Mouse (Mus musculus): ENCODE results near the gene Prkag3. TPM values are rescaled to one million over a fixed set of nuclear protein-coding genes. Genes with fewer than 3 reads are reported as not detected.
A peak's percentile ranks its signal among the peaks of the same experiment; 100 is the strongest.

Prkag3 gene
- 0.25 and 0.35 TPM in 2 replicates for polyA plus RNA-seq (2015; fragmentation: Nextera tagmentation; extraction: Ambion mirVana)

GRCm38 (mm10) chr1:74748643-74749271 lies at the start of gene Prkag3:
Gene Prkag3 (minus strand): TSS chr1:74749221.
- H3K27ac ChIP-seq, result no peak within 1 kb of the TSS
- no peaks in the 10 kb centered on the region for H3K36me3 ChIP-seq
- H3K27me3 ChIP-seq, result peaks cover 29% of the 10 kb centered on the region
- peak within 1 kb of the TSS; percentile 61 for H3K9ac ChIP-seq
- H3K9me3 ChIP-seq, result no peaks in the 10 kb centered on the region
- peaks cover 12% of the 10 kb centered on the region for H3K4me1 ChIP-seq
- WGBS, result 10% methylated on average over 30 of the region's 30 CpGs
- peak within 1 kb of the TSS; percentile 60 for H3K4me2 ChIP-seq
- peak within 1 kb of the TSS; percentile 28 for H3K4me3 ChIP-seq
- ATAC-seq (ENCODE audit: insufficient number of reproducible peaks, insufficient read depth, low FRiP score, low TSS enrichment, low read depth), result 0 out of 2 replicates have a peak, but pooled peaks have one; percentile 62

- WGBS, result 12% methylated on average over 5 of the region's 5 CpGs
- Histone ChIP-seq H3K9ac (no peak overlapping the region), H3K4me1 (peaks cover 61% of the 10 kb centered on the region), H3K27ac (no peak overlapping the region), H3K4me2 (no peak overlapping the region), H3K36me3 (no peaks in the 10 kb centered on the region), H3K27me3 (peaks cover 99% of the 10 kb centered on the region), H3K9me3 (no peaks in the 10 kb centered on the region), H3K4me3 (no peak overlapping the region)
- ATAC-seq (ENCODE audit: insufficient number of reproducible peaks, insufficient read depth, low FRiP score, low TSS enrichment, low read depth), result no peak
Observed at GRCm38 (mm10) chr1:74797459-74797858, 48.4 kb upstream of the Prkag3 start.

- Histone ChIP-seq H3K4me1 (peaks cover 71% of the 10 kb centered on the region), H3K36me3 (no peaks in the 10 kb centered on the region), H3K4me2 (peak overlapping the region; percentile 88), H3K9ac (0 out of 2 replicates have a peak overlapping the region, but pooled peaks have one; percentile 51), H3K9me3 (no peaks in the 10 kb centered on the region), H3K4me3 (peak overlapping the region; percentile 34), H3K27ac (peak overlapping the region; percentile 66), H3K27me3 (peaks cover 100% of the 10 kb centered on the region)
- ATAC-seq (ENCODE audit: insufficient number of reproducible peaks, insufficient read depth, low FRiP score, low TSS enrichment, low read depth), result no peak
- WGBS, result 2% methylated on average over 7 of the region's 11 CpGs
Observed at GRCm38 (mm10) chr1:74795145-74795529, 46.1 kb upstream of the Prkag3 start.

DNA sequence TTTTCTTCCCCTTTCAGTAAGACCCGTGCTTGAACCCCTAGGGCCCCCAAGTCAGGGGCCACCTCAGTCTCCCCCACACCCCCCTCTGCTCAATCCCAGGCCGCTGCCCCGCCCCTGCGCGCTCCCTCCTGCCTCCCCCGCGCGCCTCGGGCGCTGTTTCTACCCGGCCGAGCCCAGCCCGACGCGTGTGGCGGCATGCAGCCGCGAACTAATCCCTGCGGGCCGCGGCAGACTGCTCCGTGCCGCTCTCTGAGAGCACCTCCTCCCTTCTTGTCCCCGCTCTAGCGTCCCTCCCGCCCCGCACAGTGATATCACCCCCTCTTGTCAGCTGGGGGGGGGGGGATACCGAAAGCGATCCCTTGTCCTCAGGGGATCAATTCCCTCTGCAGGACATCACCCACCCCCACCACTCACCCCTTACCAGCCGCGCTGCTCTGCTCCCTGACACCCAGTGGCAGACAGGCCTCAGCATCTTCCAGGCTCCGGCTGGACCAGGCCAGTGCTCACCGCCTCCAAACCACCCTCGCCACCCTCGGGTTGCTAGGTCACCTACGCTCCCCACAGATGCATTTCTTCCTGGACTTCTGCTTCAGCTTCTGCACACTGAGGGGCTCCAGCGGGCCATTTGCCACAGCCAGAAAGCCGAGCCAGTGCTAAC lies 45.6 kb upstream of the Prkag3 start:
- no peak for ATAC-seq (ENCODE audit: insufficient number of reproducible peaks, insufficient read depth, low FRiP score, low TSS enrichment, low read depth)
- Histone ChIP-seq H3K4me3 (peak overlapping the region; percentile 34), H3K36me3 (no peaks in the 10 kb centered on the region), H3K27me3 (peaks cover 100% of the 10 kb centered on the region), H3K4me1 (peaks cover 73% of the 10 kb centered on the region), H3K9ac (0 out of 2 replicates have a peak overlapping the region, but pooled peaks have one; percentile 51), H3K27ac (peak overlapping the region; percentile 66), H3K9me3 (no peaks in the 10 kb centered on the region), H3K4me2 (peak overlapping the region; percentile 88)
- WGBS, result under 1% methylated on average over 36 of the region's 38 CpGs

- no peak for ATAC-seq (ENCODE audit: insufficient number of reproducible peaks, insufficient read depth, low FRiP score, low TSS enrichment, low read depth)
- Histone ChIP-seq H3K4me1 (peaks cover 80% of the 10 kb centered on the region), H3K36me3 (no peaks in the 10 kb centered on the region), H3K9ac (no peak overlapping the region; the same call in 1 of the 2 replicates), H3K27me3 (peaks cover 99% of the 10 kb centered on the region), H3K4me2 (peak overlapping the region; percentile 88), H3K9me3 (no peaks in the 10 kb centered on the region), H3K27ac (no peak overlapping the region), H3K4me3 (no peak overlapping the region)
- 23% methylated on average over 19 of the region's 19 CpGs for WGBS
Observed at GRCm38 (mm10) chr1:74792831-74793660, 44.0 kb upstream of the Prkag3 start.

GRCm38 (mm10) chr1:74791249-74791648 lies 42.2 kb upstream of the Prkag3 start, which contains the start of gene Wnt10a:
Gene Wnt10a (plus strand): TSS chr1:74791516.
- H3K4me3 ChIP-seq, result peak within 1 kb of the TSS; percentile 44
- no peaks in the 10 kb centered on the region for H3K36me3 ChIP-seq
- 2% methylated on average over 11 of the region's 11 CpGs for WGBS
- no peak for ATAC-seq (ENCODE audit: insufficient number of reproducible peaks, insufficient read depth, low FRiP score, low TSS enrichment, low read depth)
- peak within 1 kb of the TSS; percentile 70 for H3K9ac ChIP-seq
- no peaks in the 10 kb centered on the region for H3K9me3 ChIP-seq
- H3K27me3 ChIP-seq, result peaks cover 99% of the 10 kb centered on the region
- H3K27ac ChIP-seq, result peak within 1 kb of the TSS; percentile 22
- peak within 1 kb of the TSS; percentile 88 for H3K4me2 ChIP-seq
- peaks cover 76% of the 10 kb centered on the region for H3K4me1 ChIP-seq

- Histone ChIP-seq H3K27ac (no peak overlapping the region), H3K4me3 (no peak overlapping the region), H3K9ac (no peak overlapping the region), H3K4me1 (peaks cover 70% of the 10 kb centered on the region), H3K9me3 (no peaks in the 10 kb centered on the region), H3K36me3 (no peaks in the 10 kb centered on the region), H3K4me2 (no peak overlapping the region), H3K27me3 (peaks cover 97% of the 10 kb centered on the region)
- ATAC-seq (ENCODE audit: insufficient number of reproducible peaks, insufficient read depth, low FRiP score, low TSS enrichment, low read depth), result no peak
- WGBS, result 6% methylated on average over 3 of the region's 3 CpGs
Observed at GRCm38 (mm10) chr1:74790095-74790494, 41.1 kb upstream of the Prkag3 start.

DNA sequence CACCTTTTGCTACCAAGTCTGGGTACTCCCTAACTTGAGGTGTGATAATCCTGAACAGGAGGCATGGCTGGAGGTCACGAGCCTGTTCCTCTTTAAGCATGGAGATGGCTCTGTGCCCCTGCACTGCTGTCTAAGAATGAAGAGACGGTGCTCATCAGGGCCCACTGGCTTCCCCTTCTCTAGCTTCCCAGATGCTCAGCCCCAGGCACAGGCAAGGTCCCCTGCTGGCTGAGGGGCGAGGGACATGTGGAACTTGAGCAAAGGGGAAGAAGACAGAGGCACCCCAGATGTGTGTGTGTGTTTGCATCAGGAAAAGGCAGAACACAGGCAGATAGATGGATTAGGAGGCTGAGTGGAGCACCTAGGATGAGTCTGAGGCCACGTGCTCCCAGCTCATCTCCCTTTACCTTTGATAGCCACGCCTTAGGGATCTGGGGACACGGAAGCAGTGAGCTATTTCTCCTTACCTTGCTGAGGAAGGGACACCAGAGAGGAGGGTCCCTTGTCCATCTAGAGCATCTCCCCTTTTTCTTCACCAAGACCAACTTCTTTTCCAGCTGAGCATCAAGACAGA lies 39.7 kb upstream of the Prkag3 start:
- no peak for ATAC-seq (ENCODE audit: insufficient number of reproducible peaks, insufficient read depth, low FRiP score, low TSS enrichment, low read depth)
- Histone ChIP-seq H3K9me3 (no peaks in the 10 kb centered on the region), H3K36me3 (no peaks in the 10 kb centered on the region), H3K27ac (no peak overlapping the region), H3K4me2 (no peak overlapping the region; the same call in 1 of the 2 replicates), H3K4me1 (peaks cover 67% of the 10 kb centered on the region), H3K27me3 (peaks cover 97% of the 10 kb centered on the region), H3K9ac (no peak overlapping the region), H3K4me3 (no peak overlapping the region)
- WGBS, result 17% methylated on average over 6 of the region's 6 CpGs

- no peak overlapping the region for H3K4me2 ChIP-seq
- no peak overlapping the region for H3K9ac ChIP-seq
- peaks cover 64% of the 10 kb centered on the region for H3K4me1 ChIP-seq
- peaks cover 97% of the 10 kb centered on the region for H3K27me3 ChIP-seq
- H3K27ac ChIP-seq, result no peak overlapping the region
- H3K9me3 ChIP-seq, result no peaks in the 10 kb centered on the region
- no peaks in the 10 kb centered on the region for H3K36me3 ChIP-seq
- 7% methylated on average over 7 of the region's 7 CpGs for WGBS
- ATAC-seq (ENCODE audit: insufficient number of reproducible peaks, insufficient read depth, low FRiP score, low TSS enrichment, low read depth), result no peak
- H3K4me3 ChIP-seq, result no peak overlapping the region
Observed at GRCm38 (mm10) chr1:74787846-74788245, 38.8 kb upstream of the Prkag3 start.

DNA sequence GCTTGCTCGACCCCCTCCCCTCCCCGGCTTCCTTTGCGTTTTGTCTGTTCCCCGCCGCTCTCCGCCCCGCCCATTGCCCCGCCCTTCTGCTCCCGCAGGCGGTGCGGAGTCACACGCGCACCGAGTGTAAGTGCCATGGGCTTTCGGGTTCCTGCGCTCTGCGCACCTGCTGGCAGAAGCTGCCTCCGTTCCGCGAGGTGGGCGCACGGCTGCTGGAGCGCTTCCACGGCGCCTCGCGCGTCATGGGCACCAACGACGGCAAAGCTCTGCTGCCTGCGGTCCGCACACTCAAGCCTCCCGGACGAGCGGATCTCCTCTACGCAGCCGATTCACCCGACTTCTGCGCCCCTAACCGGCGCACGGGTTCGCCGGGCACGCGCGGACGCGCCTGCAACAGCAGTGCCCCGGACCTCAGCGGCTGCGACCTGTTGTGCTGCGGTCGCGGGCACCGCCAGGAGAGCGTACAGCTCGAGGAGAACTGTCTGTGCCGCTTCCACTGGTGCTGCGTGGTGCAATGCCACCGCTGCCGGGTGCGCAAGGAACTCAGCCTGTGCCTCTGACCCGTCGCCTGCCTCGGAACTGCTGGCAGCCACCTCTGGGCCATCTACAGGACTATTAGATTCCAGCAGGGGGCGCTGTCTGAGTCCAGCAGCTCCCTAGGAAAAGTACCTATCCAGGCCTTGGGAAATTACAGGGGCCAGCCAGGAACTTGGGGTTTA lies 35.2 kb upstream of the Prkag3 start:
- H3K9ac ChIP-seq, result peak overlapping the region; percentile 40
- peaks cover 42% of the 10 kb centered on the region for H3K4me1 ChIP-seq
- H3K4me3 ChIP-seq, result peak overlapping the region; percentile 47
- no peaks in the 10 kb centered on the region for H3K36me3 ChIP-seq
- no peaks in the 10 kb centered on the region for H3K9me3 ChIP-seq
- H3K27ac ChIP-seq, result no peak overlapping the region
- peak overlapping the region; percentile 81 for H3K4me2 ChIP-seq
- ATAC-seq (ENCODE audit: insufficient number of reproducible peaks, insufficient read depth, low FRiP score, low TSS enrichment, low read depth), result no peak
- H3K27me3 ChIP-seq, result peaks cover 93% of the 10 kb centered on the region
- WGBS, result under 1% methylated on average over 65 of the region's 67 CpGs
